Mouse (Mus musculus) left cerebral cortex, postnatal 14 days (tissue): ENCODE results near the gene AA467197. TPM values are rescaled to one million over a fixed set of nuclear protein-coding genes. Genes with fewer than 3 reads are reported as not detected.
A peak's percentile ranks its signal among the peaks of the same experiment; 100 is the strongest.

Experiments
- DNase-seq, 2 experiments: peaks; one replicate each; pipeline ENCODE4 v3.0.0; 2021 to 2022; ENCODE audit warnings: low spot score in 2 of 2, mixed read lengths in 1 of 2
- intact Hi-C: fragments of 180-260 bp; cut with DNase I; formaldehyde crosslinking; loops from one replicate; pipeline ENCODE4 v1.15.1; 2025
- total RNA-seq, 2 experiments: library from RNA; stranded (reverse); gene quantifications; 2 replicates each; pipeline ENCODE4 v1.2.3; 2021

AA467197 gene
- total RNA-seq, 2 experiments from 2014 or later = 0.46 to 0.63 TPM

DNA sequence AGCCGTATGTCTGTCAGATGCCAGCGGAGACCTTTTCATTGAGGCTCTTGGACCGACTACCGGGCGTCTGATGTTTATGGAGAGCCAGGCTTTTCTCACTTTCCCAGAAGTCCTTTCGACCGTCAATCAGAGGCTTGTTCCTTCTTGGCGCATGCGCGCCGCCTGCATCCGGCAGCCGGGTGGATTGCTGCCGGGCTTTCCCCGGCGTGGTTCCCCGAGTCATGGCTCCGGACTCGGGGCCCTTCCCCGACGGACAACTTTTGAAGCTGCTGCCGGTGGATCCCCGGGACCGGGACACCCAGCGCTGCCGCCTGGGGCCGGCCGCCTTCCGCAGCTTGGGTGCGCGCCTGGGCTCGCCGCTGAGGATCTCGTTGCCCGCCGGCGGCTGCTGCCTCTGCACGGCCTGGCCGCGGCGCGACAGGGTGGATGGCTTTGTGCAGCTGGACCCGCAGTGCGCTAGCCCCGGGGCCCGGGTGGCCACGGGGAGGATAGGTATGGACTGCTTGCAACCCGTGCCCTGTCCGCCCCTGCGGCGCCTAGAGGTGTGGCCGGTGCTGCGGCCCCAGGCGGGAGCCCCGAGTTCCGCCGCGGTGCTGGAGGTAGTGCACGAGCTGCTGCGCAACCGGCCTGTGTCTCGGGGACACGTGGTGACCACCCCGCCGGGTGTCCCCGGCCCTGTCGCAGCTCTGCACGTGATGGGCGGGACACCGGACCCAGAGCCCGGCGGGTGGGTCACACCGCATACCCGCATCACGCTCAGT lies 6.1 kb upstream of the AA467197 start:
- intact Hi-C loops = loop anchor here (10.0 kb wide), 1 partner anchor 124 kb away; no protein-coding TSS in a partner anchor
- DNase-seq = peak; percentile 89 to 90

DNA sequence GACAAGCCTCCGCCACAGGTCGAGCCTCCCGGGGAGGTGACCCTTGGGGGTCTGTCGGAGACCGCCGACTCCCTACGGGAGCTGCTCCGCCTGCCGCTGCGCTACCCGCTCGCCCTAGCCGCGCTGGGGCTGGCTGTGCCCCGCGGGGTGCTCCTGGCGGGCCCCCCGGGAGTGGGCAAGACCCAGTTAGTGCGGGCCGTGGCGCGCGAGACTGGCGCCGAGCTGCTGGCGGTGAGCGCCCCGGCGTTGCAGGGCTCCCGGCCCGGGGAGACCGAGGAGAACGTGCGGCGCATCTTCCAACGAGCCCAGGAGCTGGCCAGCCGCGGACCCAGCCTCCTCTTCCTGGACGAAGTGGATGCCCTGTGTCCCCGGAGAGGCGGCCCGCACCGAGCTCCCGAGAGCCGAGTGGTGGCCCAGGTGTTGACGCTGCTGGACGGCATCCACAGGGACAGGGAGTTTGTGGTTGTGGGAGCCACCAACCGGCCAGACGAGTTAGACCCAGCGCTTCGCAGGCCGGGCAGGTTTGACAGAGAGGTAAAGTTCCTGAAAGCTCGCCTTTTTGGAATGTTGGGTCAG lies 5.5 kb upstream of the AA467197 start:
- intact Hi-C loops = loop anchor here (10.0 kb wide), 1 partner anchor 123 kb away; no protein-coding TSS in a partner anchor
- DNase-seq = no peak

DNA sequence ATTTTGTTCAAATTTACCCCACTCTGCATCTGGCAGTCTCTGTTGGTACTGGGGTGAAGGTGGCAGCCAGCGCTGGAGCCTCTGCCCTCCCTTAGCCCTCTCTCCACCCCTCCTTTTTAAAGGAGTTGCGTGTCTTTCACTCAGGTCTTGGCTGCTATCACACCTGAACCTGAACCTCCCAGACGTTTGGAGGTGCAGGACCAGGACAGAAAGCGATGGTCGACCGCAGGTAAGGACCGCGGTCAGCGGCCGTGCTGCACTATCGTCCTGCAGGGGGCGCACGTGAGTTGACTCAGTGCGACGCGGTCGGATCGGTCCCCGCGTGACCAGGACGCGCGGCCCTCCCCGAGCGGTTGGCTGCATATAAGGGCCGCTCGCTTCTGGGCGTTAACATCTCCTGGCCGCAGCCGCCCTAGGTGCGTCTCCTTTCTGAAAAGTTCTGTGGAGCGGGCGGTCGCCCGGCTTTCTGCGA lies 776 bp downstream of the AA467197 start:
- DNase-seq = peak; percentile 36 to 66
- intact Hi-C loops = loop anchor here (1.0 to 10.0 kb wide), 2 partner anchors 29 to 117 kb away; no protein-coding TSS in a partner anchor

DNA sequence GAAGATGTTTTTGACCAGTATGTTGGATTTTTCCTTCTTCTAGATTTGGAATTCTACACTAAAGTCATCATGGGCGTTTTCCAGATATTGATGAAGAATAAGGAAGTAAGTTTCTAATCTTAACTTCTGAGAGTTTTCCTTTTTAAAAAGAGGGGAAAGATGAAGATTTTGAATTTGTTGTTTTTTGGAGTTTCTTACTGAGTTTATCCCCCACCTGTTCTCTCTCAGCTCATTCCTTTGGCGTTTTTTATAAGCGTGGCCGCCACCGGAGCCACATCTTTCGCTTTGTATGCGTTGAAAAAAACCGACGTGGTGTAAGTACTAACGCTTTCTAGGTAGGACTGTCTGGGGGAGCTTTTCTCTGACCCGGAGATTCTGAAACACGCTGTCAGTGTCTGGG lies 1.2 kb downstream of the AA467197 start:
- intact Hi-C loops = loop anchor here (10.0 kb wide), 1 partner anchor 117 kb away; no protein-coding TSS in a partner anchor
- no peak for DNase-seq

DNA sequence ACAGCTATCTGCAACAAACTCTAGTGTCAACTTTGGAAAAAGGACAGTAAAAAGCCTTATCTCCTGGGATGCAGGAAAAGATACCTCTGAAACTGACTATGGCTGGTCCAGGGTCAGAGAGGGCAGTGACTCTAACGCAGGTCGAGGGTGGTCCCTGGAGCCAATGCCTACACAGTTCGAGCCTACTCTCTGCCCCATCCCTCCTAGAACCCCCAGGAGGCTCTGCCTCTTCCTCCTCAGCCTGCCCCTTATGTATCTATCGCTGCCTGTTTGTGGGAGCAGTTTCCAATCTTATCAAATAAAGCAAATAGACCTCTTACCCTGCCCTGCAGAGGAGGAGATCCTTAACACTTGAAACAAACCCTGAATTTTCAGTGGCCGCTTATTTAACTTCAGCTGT lies 1.9 kb downstream of the AA467197 start:
- DNase-seq = no peak
- intact Hi-C loops = loop anchor here (10.0 kb wide), 1 partner anchor 116 kb away; no protein-coding TSS in a partner anchor

DNA sequence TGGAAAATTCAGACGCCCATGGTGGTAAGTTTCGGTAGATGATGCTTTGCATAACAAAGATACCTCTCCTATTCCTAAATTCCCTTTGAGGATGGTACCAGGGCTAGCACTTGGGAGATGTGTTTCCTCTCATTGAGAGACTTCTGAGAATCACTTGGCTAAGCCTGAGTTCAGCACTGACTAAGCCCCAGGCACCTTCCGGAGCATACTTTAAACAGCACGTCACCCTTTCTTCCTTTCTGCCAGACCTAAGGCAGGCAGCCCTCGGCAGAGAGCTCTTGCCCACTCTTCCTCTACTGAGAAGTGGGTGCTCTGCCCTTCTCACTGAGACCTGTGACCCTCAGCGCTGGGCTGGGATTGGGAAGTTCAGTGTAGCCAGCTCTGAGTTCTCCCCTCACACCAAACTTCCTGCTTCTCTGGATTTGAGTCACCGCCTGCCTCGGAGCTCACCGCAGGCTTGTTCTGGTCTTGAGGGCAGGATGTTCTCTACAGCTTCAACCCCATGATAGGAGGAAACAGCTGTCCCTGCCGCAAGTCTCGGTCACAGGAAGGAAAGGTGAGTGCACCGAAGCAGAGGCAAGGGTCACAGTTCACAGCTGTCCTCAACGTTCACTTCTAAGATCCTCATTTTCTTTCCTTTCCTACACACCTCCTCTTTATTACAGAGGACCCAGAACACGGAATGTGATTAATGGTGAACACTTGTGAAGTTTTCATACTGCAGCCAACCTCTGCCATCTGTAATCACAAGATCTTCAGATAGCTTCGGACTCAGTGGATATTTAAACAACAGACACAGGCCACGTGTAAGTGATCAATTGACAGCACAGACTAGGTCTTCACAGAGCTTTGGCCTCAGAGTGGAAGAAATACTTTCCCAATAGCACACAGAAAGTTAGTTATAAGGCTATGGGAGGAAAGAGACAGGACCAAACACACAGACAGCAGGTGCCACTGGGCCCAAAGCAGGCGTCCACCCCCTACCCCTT lies 15.6 kb downstream of the AA467197 start:
- DNase-seq = no peak
- intact Hi-C loops = no loop called here

DNA sequence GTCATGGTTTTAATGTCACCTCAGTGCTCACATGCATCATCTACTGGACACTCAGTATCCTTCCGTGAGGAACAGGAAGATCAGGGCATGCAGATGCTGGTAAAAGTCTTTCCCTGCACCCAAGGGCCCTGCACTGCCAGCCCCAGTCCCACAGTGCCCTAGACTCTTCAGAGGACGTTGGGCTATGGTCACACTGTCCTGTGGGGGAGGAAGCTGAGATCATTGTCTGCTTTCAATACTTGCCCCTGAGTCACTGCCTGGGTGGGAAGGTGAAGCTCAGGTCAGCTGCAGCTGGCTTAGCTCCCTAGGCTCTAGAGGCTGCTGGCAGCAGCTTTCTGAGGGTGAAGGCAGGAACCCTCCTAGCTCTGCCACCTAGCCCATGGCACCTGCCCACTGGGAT lies 19.3 kb downstream of the AA467197 start:
- no peak for DNase-seq
- intact Hi-C loops = no loop called here

DNA sequence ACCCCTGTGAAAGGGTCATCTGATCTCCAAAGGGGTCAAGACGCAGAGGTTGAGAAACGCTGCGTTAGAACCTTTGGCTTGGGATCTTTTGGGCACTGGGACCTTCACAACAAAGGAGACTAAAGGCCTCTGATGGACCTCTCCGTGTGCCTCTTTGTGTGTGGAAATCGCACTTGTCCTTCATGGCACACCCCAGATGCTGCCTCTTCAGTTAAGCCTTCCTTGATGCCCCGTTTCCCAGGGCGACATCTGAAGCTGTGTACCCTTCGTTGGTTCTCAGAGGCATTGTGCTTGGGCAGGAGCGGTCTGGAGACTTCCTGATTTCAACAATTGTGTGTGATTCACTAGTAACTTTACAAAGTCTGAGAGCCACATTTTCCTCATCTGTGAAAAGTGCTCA lies 20.0 kb downstream of the AA467197 start:
- intact Hi-C loops = no loop called here
- no peak for DNase-seq

DNA sequence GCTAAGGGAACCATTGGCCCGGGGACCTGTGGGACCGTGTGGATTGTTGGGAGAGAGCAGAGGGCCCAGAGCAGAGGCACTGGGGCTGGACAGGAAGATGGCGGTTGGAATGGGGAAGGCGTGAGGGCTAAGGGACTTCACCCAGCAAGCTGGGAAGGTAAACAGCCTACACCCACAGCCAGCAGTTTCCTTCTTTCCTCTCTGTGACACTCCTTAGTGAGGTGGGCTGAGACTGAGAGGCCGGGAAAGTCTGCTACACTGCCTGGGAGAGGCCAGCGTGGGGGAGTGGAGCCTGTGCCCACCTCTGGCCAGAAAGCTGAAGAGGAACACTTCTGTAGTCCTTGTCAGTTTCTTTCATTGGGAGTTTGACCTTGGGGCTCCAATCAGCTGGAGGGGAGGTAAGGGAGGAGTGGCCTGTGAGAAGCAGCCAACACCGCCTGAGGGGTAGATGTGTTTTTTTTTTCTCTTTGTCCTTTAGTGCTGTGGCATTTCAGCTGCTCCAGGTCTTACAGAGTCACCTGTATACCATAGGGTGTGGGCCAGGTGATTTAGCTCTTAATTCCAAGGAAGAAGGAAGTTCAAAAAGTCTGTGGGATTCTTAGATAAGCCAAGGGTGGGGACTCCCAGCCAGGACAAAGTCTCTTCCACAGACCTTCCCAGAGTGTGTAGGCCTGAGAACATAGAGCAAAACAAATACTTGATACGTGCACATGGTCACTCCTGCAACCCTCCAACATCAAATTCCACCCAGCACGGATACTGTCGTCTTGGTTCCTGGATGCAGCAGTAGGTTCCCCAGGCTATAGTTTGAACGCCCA lies 21.1 kb downstream of the AA467197 start:
- DNase-seq = no peak
- intact Hi-C loops = no loop called here

DNA sequence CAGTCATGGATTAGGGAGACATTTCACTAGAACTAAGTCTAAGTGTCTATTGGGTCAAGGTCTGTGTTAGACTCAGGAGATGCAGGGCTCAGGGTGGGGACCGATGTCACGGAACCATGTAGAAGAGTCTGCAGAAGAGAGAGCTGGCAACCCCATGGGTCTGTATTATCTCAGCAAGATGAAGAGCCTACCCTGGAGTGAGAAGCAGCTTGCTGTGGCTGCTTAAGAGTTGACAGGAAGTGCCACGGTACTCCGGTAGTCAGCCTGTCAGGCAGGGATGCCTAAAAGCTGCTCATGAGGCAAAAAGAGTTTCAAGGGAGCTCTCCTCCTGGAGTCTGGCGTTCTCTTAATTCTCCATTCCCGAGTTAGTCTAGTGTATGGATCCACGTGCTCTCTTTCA lies 23.0 kb downstream of the AA467197 start:
- intact Hi-C loops = no loop called here
- DNase-seq = no peak

DNA sequence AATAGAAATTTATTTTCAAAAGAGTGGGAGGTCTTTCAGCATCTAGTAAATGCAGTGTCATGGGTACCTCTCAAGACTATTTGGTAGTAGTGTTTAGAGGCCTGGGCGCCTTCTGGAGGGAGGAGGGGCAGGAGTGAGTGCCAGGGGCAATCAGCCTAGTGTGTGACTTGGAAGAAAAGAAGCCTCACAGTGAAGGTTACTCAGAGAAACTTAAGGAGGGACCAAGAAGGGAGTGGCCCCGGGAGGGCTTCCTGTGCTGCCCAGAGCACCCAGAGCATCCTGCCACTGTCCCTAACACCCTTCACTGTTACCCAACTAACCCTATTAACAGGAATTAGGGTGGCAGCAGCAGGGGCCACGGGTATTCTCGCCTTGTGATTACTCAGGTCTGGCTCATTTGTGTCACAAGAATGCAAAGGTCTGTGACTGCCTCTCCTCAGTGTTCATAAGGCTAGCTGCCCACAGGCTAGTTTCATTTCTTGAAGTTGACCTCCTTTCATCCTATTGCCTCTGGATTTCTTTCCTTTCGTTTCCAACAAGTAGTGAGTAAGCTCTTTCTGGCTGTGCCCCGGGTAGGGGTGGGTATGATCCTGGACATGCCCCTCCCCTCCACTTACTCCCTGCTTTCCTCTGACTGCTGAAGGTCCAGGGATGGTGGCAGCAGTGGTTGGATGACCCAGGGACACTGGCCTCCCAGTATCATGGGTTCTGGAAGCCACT lies 28.6 kb downstream of the AA467197 start:
- intact Hi-C loops = no loop called here
- no peak for DNase-seq

DNA sequence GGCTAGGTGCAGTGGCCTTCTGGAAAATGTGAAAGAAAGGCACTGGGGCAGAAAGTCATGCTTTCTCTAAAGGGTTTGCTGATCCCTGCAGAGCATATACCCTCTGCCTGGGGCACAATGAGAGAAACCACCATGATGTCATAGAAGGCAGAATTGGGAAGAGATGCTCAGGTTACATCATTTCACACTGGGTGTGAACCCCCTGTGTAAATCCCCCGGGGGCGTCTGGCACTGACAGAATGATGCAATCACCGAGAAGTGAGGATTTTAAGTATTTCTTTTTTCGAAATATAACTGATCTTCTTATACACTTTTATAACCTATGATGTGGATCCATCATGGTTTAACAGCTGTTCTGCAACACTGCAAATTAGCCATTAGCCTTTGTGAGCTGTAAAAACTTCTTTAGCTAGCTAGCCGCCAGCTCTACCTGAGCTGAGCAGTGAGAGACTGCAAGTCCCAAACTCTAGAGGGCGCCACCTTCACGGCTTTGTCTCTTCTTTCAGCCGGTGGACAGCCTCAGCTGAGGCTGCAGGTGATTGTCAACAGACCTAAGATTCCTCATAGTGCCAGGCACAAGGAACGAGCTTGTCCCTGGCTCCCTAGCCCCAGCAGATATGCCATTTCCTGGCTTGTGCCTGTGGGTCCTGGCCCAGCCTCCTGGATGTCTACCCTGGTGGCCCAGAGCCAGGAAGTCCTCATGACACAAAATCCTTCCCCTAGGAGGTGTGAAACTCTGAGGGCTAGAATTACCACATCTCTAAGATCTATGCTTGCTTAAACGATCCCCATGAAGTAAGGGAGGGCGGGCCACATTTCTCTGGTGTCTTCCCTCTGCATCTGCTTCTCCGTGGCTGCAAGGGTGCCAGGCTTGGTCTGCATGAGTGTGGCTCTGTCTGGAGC lies 29.4 kb downstream of the AA467197 start:
- peak in 1 of 2 experiments; percentile 25 for DNase-seq
- intact Hi-C loops = loop anchor here (1.0 kb wide), 1 partner anchor 29 kb away; no protein-coding TSS in a partner anchor

DNA sequence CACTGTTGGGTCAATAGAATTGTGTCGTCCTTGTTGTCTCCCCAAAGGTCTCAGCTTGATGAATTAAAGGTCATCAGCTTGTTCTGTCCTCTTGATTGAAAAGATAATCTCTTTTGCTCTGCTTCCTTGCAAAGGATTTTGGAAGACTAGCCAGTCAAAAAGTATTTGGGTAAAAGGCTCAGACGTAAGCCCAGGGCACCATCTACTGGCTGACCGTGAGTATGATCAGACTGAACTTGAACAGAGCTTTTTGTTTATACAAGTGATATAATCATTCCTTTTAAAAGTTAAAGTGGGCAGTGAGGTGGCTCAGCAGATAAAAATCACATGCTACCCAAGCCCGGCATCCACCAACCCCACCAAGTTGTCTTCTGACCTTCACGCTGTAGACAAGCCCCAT lies 31.1 kb downstream of the AA467197 start:
- intact Hi-C loops = no loop called here
- peak; percentile 48 to 56 for DNase-seq

DNA sequence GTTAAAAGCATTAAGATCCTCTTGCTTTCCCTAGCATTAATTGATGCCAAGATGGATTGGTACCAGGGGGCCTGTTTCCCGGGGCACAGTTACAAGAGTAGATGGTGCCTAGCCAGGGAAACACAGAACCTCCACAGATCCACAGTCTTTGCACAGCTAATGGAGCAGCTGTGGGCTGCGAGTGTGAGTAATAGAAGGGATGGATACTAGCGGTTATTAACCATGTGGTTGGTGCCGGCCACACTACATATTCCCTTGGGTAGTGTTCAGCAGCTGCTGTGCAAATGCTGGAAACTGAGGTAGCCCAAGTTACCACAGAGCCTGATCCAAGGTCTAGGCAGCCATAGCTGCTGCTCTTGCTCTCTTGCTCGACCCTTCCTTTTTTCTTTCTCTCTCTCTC lies 34.9 kb downstream of the AA467197 start:
- intact Hi-C loops = no loop called here
- DNase-seq = no peak

DNA sequence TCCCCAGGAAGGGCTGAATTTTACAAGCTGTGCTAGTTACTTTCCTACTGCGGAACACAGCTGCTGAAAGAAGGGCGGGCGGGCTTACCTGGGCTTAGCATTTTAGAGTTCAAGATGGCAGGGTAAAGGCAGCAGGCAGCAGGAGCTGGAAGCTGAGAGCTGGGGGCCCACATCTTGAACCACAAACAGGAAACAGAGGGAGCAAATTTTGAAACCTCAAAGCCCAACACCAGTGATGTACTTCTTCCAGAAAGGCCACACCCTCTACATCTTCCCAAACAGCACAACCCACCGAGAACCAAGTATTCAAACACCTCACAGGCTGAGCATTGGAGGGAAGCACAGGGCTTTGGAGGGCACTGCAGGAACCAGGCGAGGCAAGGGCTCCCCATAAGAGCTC lies 36.1 kb downstream of the AA467197 start:
- intact Hi-C loops = no loop called here
- DNase-seq = no peak

DNA sequence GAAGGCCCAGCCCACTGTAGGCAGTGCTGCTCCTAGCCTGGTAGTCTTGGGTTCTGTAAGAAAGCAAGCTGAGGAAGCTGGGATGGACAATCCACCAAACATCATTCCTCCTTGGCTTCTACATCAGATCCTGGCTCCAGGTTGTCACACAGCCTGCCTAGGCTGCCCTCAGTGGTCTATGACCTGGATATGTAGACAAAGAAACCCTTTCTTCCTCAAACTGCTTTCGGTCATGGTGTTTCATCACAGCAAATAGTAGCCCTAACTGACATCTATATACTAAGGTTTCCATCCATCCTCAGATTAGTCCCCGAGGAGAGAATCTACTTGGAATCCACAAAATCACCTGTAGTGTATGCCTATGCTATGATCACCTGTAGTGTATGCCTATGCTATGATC lies 38.3 kb downstream of the AA467197 start:
- no peak for DNase-seq
- intact Hi-C loops = no loop called here
